Mouse (Mus musculus) midbrain, embryonic 16.5 days (tissue): ENCODE data around the gene Skap1. TPM values are rescaled to one million over a fixed set of nuclear protein-coding genes. Genes with fewer than 3 reads are reported as not detected.

ENCODE experiments used
- ATAC-seq: fragments of 200-750 bp; cut with Nextera tagmentation; 2 replicates; pipeline ENCODE4 v1.8.0; 2017; ENCODE audit warnings: moderate TSS enrichment
- H3K27ac ChIP-seq: fragments of 300-500 bp; sonication (generic); 2 replicates; pipeline ENCODE4 v1.5.1; 2014; ENCODE audit warnings: mild to moderate bottlenecking, low read length, mixed read lengths
- H3K27me3 ChIP-seq: fragments of 300-500 bp; sonication (generic); 2 replicates; pipeline ENCODE4 v1.6.1; 2014; ENCODE audit warnings: low read depth, low read length, mixed read lengths; ENCODE audit not compliant: control insufficient read depth, insufficient read depth
- H3K36me3 ChIP-seq: fragments of 300-500 bp; sonication (generic); 2 replicates; pipeline ENCODE4 v1.6.1; 2014; ENCODE audit warnings: mild to moderate bottlenecking, low read length, moderate library complexity, mixed read lengths; ENCODE audit not compliant: control insufficient read depth, insufficient read depth
- H3K4me1 ChIP-seq: fragments of 300-500 bp; sonication (generic); 2 replicates; pipeline ENCODE4 v1.6.1; 2014; ENCODE audit warnings: mild to moderate bottlenecking, low read length, mixed read lengths; ENCODE audit not compliant: control insufficient read depth, insufficient read depth
- H3K4me2 ChIP-seq: fragments of 300-500 bp; sonication (generic); 2 replicates; pipeline ENCODE4 v1.6.1; 2014; ENCODE audit warnings: mild to moderate bottlenecking, low read length, mixed read lengths
- H3K4me3 ChIP-seq: fragments of 300-500 bp; sonication (generic); 2 replicates; pipeline ENCODE4 v1.5.1; 2014; ENCODE audit warnings: low read depth, mild to moderate bottlenecking, low read length, moderate library complexity, mixed read lengths
- H3K9ac ChIP-seq: fragments of 300-500 bp; sonication (generic); 2 replicates; pipeline ENCODE4 v1.6.1; 2014; ENCODE audit warnings: low read depth, low read length, mixed read lengths
- H3K9me3 ChIP-seq: fragments of 300-500 bp; sonication (generic); replicated peaks from 2 replicates; pipeline ENCODE4 v1.6.1; 2014; ENCODE audit warnings: mild to moderate bottlenecking, low read length, mixed read lengths; ENCODE audit not compliant: control insufficient read depth, poor library complexity, severe bottlenecking
- WGBS: fragments of 180-500 bp; shearing (Covaris S2); extraction: QIAGEN DNeasy Blood & Tissue Kit; methylation state at CpG from one replicate; pipeline ENCODE4 v1.1.7; 2014; 5-methylcytosine and 5-hydroxymethylcytosine counted together
- polyA plus RNA-seq: library from polyadenylated mRNA; unstranded; fragments of >200 nt; fragmentation: Nextera tagmentation; extraction: Ambion mirVana; gene quantifications from 2 replicates; pipeline ENCODE4 v1.2.1, GENCODE M21; 2015

Skap1 gene
- polyA plus RNA-seq, 1 experiment from 2014 or later: 3.6 TPM

DNA sequence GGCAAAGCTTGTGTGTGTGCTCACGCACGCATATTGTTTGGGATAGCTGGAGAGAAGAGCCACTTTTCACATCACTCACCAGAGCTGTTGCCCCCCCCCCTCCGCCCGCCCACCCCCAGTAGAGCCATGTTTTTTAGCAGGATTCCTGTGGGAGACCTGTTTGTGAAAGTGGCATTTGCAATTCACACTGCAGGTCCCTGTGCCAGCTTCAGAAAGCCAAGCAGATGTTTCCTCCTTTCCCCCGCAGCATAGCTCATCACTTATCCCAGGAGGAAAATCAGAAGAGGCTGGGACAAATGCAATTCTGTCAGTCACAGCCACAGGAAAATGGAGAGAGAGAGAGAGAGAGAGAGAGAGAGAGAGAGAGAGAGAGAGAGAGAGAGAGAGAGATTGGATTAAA lies 155.2 kb downstream of the Skap1 start:
- H3K27ac ChIP-seq: no peak overlapping the region
- no peaks in the 10 kb centered on the region for H3K36me3 ChIP-seq
- WGBS: 16% methylated on average over 5 of the region's 5 CpGs
- no peaks in the 10 kb centered on the region for H3K9me3 ChIP-seq
- peaks cover 15% of the 10 kb centered on the region for H3K4me1 ChIP-seq
- ATAC-seq: no peak
- H3K27me3 ChIP-seq: peaks cover 4% of the 10 kb centered on the region
- no peak overlapping the region for H3K4me2 ChIP-seq
- H3K9ac ChIP-seq: no peak overlapping the region
- no peak overlapping the region for H3K4me3 ChIP-seq

DNA sequence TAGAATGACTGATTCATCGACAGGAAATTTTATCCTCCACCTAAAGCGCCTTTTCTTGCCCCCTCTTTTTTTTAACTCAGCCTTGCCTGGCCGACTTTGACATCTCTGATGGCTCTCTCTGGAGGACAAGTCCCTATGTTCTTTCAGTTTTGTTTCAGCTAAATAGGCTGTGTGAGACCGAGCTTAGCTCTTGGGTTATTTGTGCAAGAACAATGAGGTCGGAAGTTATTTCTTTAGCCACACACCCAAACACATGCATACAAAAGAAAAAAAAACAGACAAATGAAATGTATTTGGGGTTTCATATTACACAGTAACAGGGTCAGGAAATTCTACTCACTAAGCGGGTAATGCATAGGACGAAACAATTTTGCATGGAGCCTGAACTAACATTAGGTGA lies 155.6 kb downstream of the Skap1 start:
- H3K4me1 ChIP-seq: peaks cover 15% of the 10 kb centered on the region
- no peak for ATAC-seq
- no peak overlapping the region for H3K4me2 ChIP-seq
- no peak overlapping the region for H3K9ac ChIP-seq
- no peaks in the 10 kb centered on the region for H3K36me3 ChIP-seq
- no peaks in the 10 kb centered on the region for H3K9me3 ChIP-seq
- 33% methylated on average over 7 of the region's 7 CpGs for WGBS
- no peak overlapping the region for H3K4me3 ChIP-seq
- peaks cover 4% of the 10 kb centered on the region for H3K27me3 ChIP-seq
- no peak overlapping the region for H3K27ac ChIP-seq

DNA sequence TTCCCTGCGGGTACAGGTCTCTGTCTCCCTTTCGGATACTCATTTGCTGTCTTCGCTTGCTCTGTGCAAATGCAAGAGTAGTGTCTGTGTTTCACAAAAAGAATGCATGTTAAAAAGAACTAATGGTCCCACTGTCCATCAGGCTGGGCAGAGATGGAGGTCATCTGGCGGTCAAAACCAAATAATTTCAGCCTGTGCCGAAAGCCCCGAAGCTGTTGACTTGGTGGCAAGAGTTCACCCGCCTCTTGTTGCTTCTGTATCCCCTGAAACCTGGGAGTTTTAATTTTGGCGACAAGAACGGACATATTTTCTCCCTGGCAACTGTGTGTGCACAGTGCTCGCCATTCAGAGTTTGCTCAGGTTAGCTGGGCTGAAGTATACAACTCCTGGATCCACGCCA lies 156.3 kb downstream of the Skap1 start:
- H3K4me1 ChIP-seq: peaks cover 15% of the 10 kb centered on the region
- H3K4me3 ChIP-seq: no peak overlapping the region
- H3K9ac ChIP-seq: no peak overlapping the region
- no peaks in the 10 kb centered on the region for H3K9me3 ChIP-seq
- H3K27ac ChIP-seq: no peak overlapping the region
- 69% methylated on average over 11 of the region's 11 CpGs for WGBS
- H3K36me3 ChIP-seq: no peaks in the 10 kb centered on the region
- no peak overlapping the region for H3K4me2 ChIP-seq
- peaks cover 4% of the 10 kb centered on the region for H3K27me3 ChIP-seq
- ATAC-seq: no peak

DNA sequence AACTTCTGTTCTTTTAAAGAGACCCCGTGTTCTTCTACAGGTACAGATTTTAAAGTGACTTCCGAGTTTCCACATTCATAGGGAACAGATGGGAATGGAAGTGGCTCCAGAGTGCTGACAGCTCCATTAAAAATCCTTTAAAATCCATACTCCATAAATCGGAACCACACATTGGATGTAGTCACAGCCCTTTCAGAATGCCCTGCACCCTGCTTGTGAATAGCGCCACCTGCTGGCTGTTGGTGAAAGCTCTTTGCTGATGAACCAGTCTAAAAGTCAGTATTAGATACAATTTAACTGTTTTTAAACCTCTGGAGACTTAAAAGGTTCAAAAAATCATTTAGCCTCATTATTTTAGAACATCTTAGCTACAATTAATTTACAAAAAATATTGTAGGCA lies 156.8 kb downstream of the Skap1 start:
- Histone ChIP-seq H3K36me3 (no peaks in the 10 kb centered on the region), H3K4me2 (no peak overlapping the region), H3K4me1 (peaks cover 15% of the 10 kb centered on the region), H3K9me3 (no peaks in the 10 kb centered on the region), H3K4me3 (no peak overlapping the region), H3K27ac (no peak overlapping the region), H3K9ac (no peak overlapping the region), H3K27me3 (peaks cover 4% of the 10 kb centered on the region)
- ATAC-seq: no peak
- WGBS: 29% methylated on average over 4 of the region's 4 CpGs

DNA sequence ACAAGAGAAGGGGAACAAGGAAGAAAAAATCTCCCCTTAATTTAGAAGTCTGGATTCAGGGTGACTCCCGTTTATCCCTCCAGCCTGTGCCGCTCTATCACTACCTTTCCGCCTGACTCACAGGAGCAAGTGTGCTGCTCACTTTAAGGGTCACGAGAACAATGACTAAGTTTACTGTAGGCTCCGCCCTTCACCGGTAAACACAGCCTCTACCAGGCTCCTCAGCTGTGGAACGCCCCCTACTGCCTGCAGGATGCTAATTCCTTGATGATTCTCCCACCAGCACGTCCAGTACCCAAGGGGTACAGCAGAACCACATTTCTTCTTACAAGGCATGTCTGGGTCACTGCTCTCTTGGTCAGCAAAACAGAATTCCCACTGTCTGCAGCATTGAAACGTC lies 158.4 kb downstream of the Skap1 start:
- H3K4me3 ChIP-seq: no peak overlapping the region
- peaks cover 4% of the 10 kb centered on the region for H3K27me3 ChIP-seq
- ATAC-seq: no peak
- H3K27ac ChIP-seq: no peak overlapping the region
- H3K4me1 ChIP-seq: peaks cover 15% of the 10 kb centered on the region
- WGBS: 9% methylated on average over 9 of the region's 9 CpGs
- H3K36me3 ChIP-seq: no peaks in the 10 kb centered on the region
- no peak overlapping the region for H3K9ac ChIP-seq
- no peak overlapping the region for H3K4me2 ChIP-seq
- no peaks in the 10 kb centered on the region for H3K9me3 ChIP-seq

DNA sequence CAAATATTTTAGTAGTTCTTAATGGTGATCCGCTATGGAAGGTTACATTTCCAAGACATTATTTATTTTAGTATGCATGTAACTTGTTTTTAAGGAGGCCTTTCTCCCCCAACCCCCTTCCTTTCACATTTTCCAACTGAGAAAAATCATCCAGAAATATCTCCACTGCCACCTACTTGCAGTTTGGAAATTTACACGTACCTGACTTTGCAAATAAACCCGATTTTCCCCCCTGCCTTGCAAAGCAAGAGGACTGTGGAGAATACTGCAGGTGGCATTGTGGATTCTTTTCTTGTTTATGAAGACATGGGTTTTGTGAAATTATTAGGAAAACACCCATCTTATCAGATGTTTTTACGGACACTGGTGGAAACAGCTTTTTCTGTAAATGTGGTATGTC lies 160.0 kb downstream of the Skap1 start:
- Histone ChIP-seq H3K4me2 (no peak overlapping the region), H3K36me3 (no peaks in the 10 kb centered on the region), H3K4me3 (no peak overlapping the region), H3K9ac (no peak overlapping the region), H3K9me3 (no peaks in the 10 kb centered on the region), H3K27ac (no peak overlapping the region), H3K27me3 (peaks cover 4% of the 10 kb centered on the region), H3K4me1 (peaks cover 11% of the 10 kb centered on the region)
- no peak for ATAC-seq
- 56% methylated on average over 4 of the region's 4 CpGs for WGBS

DNA sequence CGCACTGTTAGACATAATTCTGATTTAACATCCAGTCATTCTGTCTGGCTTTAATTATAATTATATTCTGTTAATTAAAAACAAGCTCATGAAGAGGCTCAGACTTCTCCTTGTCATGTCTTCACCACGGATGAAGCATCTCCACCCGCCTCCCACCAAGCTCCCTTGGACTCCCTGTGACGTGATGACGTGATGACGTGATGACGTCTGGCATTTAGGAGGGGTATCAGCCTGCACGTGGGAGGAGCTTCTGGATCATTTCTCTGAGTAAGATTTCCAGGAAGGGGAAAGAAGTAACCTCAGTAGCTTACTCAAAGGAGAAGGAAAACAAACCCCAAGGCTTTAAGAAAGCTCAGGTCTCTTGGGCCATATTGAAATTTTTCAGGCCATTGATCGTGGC lies 165.4 kb downstream of the Skap1 start:
- H3K36me3 ChIP-seq: no peaks in the 10 kb centered on the region
- no peaks in the 10 kb centered on the region for H3K27me3 ChIP-seq
- no peak for ATAC-seq
- no peak overlapping the region for H3K4me2 ChIP-seq
- WGBS: 52% methylated on average over 9 of the region's 9 CpGs
- no peak overlapping the region for H3K9ac ChIP-seq
- no peak overlapping the region for H3K27ac ChIP-seq
- no peaks in the 10 kb centered on the region for H3K4me1 ChIP-seq
- H3K4me3 ChIP-seq: no peak overlapping the region
- H3K9me3 ChIP-seq: no peaks in the 10 kb centered on the region

DNA sequence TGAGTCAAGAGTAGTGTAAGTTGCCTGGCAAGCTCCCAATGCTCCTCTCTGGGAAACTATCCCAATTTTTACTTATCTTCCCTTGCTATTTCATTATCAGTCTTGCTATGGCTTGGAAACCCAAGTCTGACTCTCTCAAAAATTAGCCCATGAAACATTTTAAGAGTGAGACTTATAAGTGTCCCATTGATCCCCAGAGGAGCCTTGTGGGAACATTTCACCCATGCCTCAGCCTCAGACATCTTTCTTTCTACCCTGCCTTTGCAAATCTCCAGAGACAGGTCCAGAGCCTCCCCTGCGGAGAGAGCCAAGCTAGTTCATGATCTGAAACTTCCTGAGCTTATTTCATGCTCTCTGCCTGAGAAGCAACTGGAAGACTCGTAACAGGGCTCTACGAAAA lies 167.1 kb downstream of the Skap1 start:
- H3K9ac ChIP-seq: no peak overlapping the region
- no peaks in the 10 kb centered on the region for H3K4me1 ChIP-seq
- H3K4me3 ChIP-seq: no peak overlapping the region
- 71% methylated on average over 3 of the region's 3 CpGs for WGBS
- H3K27ac ChIP-seq: no peak overlapping the region
- H3K9me3 ChIP-seq: no peaks in the 10 kb centered on the region
- H3K27me3 ChIP-seq: no peaks in the 10 kb centered on the region
- no peaks in the 10 kb centered on the region for H3K36me3 ChIP-seq
- H3K4me2 ChIP-seq: no peak overlapping the region
- ATAC-seq: no peak

DNA sequence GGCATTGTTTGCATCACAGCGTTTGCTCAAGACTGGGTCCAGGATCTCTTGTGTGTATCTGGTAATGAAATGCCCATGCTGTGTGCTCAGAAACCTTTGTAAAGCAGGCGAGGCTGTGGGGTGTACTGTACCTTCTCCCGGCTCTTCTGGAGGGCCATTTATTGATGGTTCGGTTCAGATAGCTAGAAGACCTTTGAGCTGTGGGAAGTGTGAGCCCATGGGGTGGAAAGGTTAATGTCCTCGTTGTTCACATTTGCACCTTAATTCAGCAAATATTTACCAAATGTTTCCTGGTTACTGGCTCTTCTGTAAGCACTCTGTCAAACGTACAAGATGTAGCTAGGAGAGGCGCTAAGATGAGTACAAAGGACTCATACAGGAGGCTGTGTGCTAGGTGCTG lies 173.5 kb downstream of the Skap1 start:
- no peak overlapping the region for H3K27ac ChIP-seq
- no peak overlapping the region for H3K4me3 ChIP-seq
- H3K9me3 ChIP-seq: no peaks in the 10 kb centered on the region
- no peaks in the 10 kb centered on the region for H3K4me1 ChIP-seq
- no peak for ATAC-seq
- no peak overlapping the region for H3K4me2 ChIP-seq
- H3K27me3 ChIP-seq: no peaks in the 10 kb centered on the region; the same call in 1 of the 2 replicates
- no peaks in the 10 kb centered on the region for H3K36me3 ChIP-seq
- H3K9ac ChIP-seq: no peak overlapping the region
- WGBS: 81% methylated on average over 7 of the region's 7 CpGs

DNA sequence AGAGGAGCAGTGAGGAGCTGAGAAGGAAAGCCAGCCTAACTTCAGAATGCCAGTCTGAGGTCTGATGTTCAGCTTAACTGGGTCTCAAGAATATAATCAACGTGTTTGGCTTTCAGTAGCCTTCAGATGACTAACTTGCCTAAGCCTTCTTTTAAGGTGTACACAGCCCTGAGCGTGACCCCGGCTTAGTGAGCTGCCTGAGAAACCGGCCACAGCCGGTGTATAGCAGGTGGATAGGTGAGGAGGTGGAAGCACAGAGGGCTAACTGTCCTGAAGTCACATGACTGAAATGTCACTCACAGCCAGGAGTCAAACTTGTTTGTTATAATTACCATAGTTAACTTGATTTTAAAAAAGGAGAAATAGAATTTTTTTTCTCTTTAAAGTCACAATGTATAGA lies 175.4 kb downstream of the Skap1 start:
- no peak for ATAC-seq
- Histone ChIP-seq H3K4me2 (no peak overlapping the region), H3K27ac (no peak overlapping the region), H3K9ac (no peak overlapping the region), H3K27me3 (no peaks in the 10 kb centered on the region; the same call in 1 of the 2 replicates), H3K4me1 (no peaks in the 10 kb centered on the region), H3K9me3 (no peaks in the 10 kb centered on the region), H3K36me3 (no peaks in the 10 kb centered on the region), H3K4me3 (no peak overlapping the region)
- WGBS: 67% methylated on average over 5 of the region's 5 CpGs
